Mouse (Mus musculus): ENCODE measurements at regions not wholly inside any gene's neighbourhood (a gene's known extent, or its start where the extent isn't known, plus 50 kb on each side); places are given as distances from the start of the nearest gene placed in this dataset.

DNA sequence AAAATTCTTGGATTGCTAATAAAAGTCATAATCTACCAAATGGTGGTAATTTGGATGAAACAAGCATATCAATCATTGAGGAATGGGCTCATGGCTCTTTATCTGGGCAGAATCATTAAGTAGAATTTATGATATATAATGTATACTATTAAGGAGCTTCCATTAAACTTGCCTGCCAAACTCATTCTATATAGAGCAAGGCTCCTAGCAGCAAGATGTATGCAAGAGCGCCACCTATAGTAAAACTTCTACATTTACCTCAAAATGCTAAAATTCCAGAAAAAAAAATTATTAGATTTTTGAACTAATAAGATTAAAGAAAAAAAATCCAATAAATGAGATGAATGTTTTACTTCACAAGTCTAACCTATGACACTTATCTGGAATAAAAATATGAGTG, 107.1 kb downstream of the Rpl36a-ps1 start:
- no peak for ATAC-seq
- in situ Hi-C loops (cut with MboI; ENCODE audit: low pct_unique_long_range_greater_than_20kb): no loop called here
- POLR2A ChIA-PET: no interaction called here
- CTCF ChIA-PET: interaction anchor here (0.9 to 1.0 kb wide), 3 partner anchors 14 to 46 kb away, joined by 3 read pairs; no protein-coding TSS in a partner anchor
- peaks cover 31% of the 10 kb centered on the region for H3K27me3 ChIP-seq
- no peak for DNase-seq (ENCODE audit: low read depth, low spot score)
- TF ChIP-seq CTCF (IDR thresholded peaks at IDR 0.05): peak; percentile 49

DNA sequence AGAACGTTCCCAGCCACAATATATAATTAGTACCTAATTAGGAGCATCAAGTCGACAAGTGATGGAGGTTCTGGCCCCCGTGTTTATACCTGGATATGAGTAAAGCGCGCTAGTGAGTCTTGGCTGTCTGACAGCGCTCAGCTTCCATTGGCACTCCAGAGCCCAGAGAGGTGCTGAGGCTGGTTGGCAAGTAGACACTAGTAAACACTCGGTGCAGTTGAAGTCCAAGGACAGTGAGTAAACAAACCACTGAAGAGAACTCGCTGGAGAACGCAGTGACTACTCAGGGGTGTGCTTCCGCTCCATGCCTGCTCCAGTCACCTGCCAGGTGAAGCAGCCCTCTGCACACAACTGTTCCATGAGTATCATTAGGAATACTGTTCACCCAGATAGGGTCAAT, 111.5 kb downstream of the Rpl36a-ps1 start:
- H3K27me3 ChIP-seq: peaks cover 28% of the 10 kb centered on the region
- TF ChIP-seq CTCF (IDR thresholded peaks at IDR 0.05): no peak
- in situ Hi-C loops (cut with MboI; ENCODE audit: low pct_unique_long_range_greater_than_20kb): no loop called here
- CTCF ChIA-PET: no interaction called here
- ATAC-seq: no peak
- DNase-seq (ENCODE audit: low read depth, low spot score): no peak
- POLR2A ChIA-PET: no interaction called here

DNA sequence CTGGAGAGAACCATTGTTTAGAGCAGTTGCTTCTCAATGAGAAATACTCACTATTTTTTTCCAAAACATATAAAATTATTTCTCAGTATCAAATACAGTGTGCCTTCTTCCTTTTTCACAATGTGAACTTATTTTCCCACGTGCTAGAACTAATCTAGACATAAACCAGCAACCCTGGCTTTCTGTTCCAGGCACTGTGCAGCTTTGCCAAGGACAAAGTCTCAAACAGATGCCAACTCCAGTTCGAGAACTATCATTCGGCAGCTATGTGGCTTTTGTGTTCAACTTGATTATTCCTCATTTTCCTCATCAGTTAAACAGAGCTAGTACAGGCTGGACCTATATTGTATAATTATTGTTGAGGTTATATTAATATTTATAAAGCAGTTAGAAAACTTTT, 116.2 kb downstream of the Rpl36a-ps1 start:
- no peak for TF ChIP-seq CTCF (IDR thresholded peaks at IDR 0.05)
- ATAC-seq (no peak), DNase-seq (ENCODE audit: low read depth, low spot score) (no peak)
- in situ Hi-C loops (cut with MboI; ENCODE audit: low pct_unique_long_range_greater_than_20kb): no loop called here
- H3K27me3 ChIP-seq: peaks cover 26% of the 10 kb centered on the region
- POLR2A ChIA-PET: no interaction called here
- CTCF ChIA-PET: no interaction called here

DNA sequence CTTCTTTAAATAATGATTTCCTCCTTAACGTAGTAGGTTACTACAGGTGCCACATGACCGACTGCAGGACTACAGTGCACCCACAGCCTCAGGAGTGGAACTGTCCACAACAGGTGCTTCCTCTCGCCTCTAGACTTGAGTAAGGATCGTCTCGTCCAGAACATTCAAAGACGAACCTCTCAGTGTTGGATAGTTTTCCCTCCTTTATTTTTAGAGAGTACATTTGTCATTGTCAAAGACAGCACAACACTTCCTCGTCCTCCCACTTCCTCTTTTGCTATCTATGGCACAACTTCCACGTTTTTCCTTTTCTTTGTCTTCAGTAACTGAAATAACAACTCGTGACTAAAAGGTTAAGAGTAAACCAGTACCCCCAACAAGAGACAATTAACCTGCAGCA, 120.7 kb downstream of the Rpl36a-ps1 start:
- ATAC-seq: no peak

DNA sequence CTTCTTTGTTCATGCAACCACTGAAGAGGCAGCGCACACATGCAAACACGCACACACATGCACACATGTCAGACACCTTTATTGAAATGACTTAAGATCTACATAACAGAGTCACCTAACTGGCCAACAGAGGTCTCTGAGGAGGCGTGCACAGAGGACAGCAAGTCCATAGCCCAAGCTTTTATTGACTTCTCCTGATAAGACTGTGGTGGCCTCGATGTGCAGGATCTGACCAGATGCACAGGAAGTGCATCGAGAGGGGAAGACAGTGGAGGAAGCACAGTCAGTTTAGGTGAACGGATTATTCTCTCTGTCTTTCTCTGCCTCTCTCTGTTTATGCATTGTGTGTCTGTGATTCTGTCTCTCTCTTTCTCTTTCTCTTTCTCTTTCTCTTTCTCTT, 124.2 kb downstream of the Rpl36a-ps1 start:
- ChIA-PET POLR2A (no interaction called here), CTCF (no interaction called here)
- in situ Hi-C loops (cut with MboI; ENCODE audit: low pct_unique_long_range_greater_than_20kb): no loop called here
- no peak for TF ChIP-seq CTCF (IDR thresholded peaks at IDR 0.05)
- no peaks in the 10 kb centered on the region for H3K27me3 ChIP-seq
- ATAC-seq (no peak), DNase-seq (ENCODE audit: low read depth, low spot score) (no peak)

More for the DNA sequence above, 120.7 kb downstream of the Rpl36a-ps1 start:
- DNase-seq (ENCODE audit: low read depth, low spot score): no peak
- no peak for TF ChIP-seq CTCF (IDR thresholded peaks at IDR 0.05)
- POLR2A ChIA-PET: no interaction called here
- in situ Hi-C loops (cut with MboI; ENCODE audit: low pct_unique_long_range_greater_than_20kb): no loop called here
- peaks cover 21% of the 10 kb centered on the region for H3K27me3 ChIP-seq
- CTCF ChIA-PET: interaction anchor here (0.8 kb wide), 1 partner anchor 39 kb away, joined by 3 read pairs; no protein-coding TSS in a partner anchor

DNA sequence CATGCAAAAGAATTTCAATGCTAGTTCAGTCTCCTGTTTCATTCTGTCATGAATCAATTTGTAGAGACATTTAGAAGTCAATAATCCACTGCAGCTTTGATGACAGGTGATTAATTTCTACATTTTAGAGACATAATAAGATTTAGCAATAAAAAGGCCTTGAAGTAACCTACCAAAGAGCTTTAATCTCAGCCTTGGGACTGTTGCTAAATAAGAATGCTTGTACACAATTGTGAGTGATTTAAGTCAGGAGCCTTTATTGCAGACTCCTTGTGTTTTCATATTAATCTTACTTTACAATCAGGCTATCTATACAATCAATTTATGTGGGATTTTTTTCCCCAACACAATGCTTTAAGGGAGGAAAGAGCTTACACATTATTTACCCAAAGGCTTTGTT, 127.2 kb downstream of the Rpl36a-ps1 start:
- ATAC-seq: no peak
- in situ Hi-C loops (cut with MboI; ENCODE audit: low pct_unique_long_range_greater_than_20kb): no loop called here

DNA sequence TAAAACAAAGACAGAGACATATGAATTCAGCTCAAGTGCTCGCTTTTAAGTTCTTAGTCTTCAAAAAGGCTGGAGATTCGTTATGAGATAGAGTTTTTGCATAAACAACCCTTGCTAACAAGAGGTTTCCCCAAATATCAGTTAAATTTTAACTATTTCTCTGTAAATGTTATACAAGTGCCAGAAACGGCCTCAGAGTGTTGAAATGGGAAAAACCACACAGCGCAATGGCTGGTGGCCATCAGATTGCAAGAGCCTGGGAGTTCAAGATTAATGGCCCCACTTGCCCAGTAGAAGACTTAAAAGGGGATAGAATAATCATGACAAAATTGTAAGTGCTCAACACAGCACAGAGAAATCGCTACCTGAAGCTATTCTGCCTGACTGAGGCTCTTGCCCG, 130.1 kb downstream of the Rpl36a-ps1 start:
- H3K27me3 ChIP-seq: no peaks in the 10 kb centered on the region
- no peak for TF ChIP-seq CTCF (IDR thresholded peaks at IDR 0.05)
- in situ Hi-C loops (cut with MboI; ENCODE audit: low pct_unique_long_range_greater_than_20kb): no loop called here
- ATAC-seq (peak; percentile 81), DNase-seq (ENCODE audit: low read depth, low spot score) (peak; percentile 66)
- POLR2A ChIA-PET: no interaction called here
- CTCF ChIA-PET: interaction anchor here (0.9 to 2.4 kb wide), 4 partner anchors 11 to 33 kb away, joined by 3 to 8 read pairs (median 6); no protein-coding TSS in a partner anchor

More for the DNA sequence above, 127.2 kb downstream of the Rpl36a-ps1 start:
- no peak for DNase-seq (ENCODE audit: low read depth, low spot score)
- no peak for TF ChIP-seq CTCF (IDR thresholded peaks at IDR 0.05)
- ChIA-PET CTCF (no interaction called here), POLR2A (interaction anchor here (0.7 kb wide), 1 partner anchor 307 kb away, joined by 3 read pairs; no protein-coding TSS in a partner anchor)
- H3K27me3 ChIP-seq: no peaks in the 10 kb centered on the region

DNA sequence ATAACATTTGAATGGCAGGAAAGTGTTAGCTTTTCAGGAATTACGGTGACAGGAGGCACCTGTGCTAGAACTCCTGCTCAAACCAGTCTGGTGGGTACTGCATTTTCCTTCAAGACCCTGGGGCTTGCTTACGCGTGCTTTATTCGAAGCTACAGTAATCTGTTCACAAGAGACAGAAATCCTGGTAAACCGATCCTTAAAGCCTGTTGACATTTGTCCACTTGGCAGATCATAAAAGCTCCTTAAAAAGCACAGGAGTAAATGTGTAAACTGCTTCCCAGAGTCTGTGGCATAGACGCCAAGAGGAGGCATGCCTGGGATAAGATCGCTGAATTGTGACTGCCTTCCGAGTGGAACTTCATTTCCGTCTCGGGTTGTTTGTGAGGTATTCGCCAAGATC, 130.5 kb downstream of the Rpl36a-ps1 start:
- no peak for TF ChIP-seq CTCF (IDR thresholded peaks at IDR 0.05)
- in situ Hi-C loops (cut with MboI; ENCODE audit: low pct_unique_long_range_greater_than_20kb): no loop called here
- ChIA-PET CTCF (interaction anchor here (0.8 to 2.4 kb wide), 5 partner anchors 12 to 32 kb away, joined by 3 to 8 read pairs (median 5); no protein-coding TSS in a partner anchor), POLR2A (interaction anchor here (0.6 kb wide), 1 partner anchor 13 kb away, joined by 5 read pairs; no protein-coding TSS in a partner anchor)
- ATAC-seq: peak; percentile 98
- no peak for DNase-seq (ENCODE audit: low read depth, low spot score)
- H3K27me3 ChIP-seq: no peaks in the 10 kb centered on the region

DNA sequence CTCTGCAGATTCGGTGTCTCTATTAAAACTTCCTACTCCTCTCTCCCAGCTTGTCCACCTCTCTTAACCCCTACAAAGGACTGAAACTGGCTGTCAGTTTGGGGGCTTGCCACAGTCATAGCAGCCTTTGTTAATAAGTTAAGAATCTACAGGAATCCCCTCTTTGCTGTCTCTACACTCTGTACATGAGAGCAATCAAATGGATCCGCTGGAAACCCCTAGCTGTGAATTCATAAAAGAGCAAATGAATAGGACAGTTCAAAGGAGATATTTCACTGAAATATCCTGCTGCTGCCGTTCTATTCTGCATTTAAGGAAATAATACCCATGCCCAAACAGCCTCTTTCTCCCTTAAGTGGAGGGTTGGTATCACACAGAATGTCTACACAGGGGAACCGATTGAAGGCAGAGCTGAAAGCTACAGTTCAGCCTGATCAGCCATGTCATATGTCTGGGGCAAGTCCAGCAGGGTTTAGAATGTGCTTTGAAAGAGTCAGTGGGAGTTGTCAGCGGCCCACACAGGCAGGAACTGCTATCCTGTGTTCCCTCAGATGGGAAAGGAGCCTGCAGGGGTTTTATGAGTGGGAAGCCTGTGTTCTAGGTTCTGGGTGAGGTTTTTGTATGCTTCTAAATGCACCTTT, 131.9 kb downstream of the Rpl36a-ps1 start:
- H3K27me3 ChIP-seq: no peaks in the 10 kb centered on the region
- ChIA-PET CTCF (interaction anchor here (1.5 kb wide), 1 partner anchor 13 kb away, joined by 6 read pairs; no protein-coding TSS in a partner anchor), POLR2A (no interaction called here)
- DNase-seq (ENCODE audit: low read depth, low spot score) (no peak), ATAC-seq (no peak)
- in situ Hi-C loops (cut with MboI; ENCODE audit: low pct_unique_long_range_greater_than_20kb): no loop called here
- no peak for TF ChIP-seq CTCF (IDR thresholded peaks at IDR 0.05)

DNA sequence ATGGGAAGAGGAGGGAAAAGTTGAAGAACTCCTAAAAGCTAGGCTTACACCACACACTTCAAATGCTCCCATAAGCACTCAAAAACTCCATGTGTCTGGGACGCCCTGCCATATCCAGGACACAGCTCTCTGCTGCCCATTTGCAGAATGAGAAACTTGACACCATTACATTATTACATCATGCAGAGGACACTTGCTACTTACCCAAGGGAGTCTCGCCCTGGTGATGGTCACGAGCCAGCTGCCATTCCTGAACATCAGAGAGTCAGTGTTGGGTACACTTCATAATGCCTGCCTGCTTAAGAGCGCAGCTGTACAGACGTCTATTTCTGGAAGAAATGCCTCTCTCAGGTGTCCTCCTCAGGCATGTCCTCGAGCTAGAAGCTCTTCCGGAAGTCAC, 135.3 kb downstream of the Rpl36a-ps1 start:
- H3K27me3 ChIP-seq: no peaks in the 10 kb centered on the region
- ChIA-PET POLR2A (interaction anchor here (0.7 kb wide), 1 partner anchor 21 kb away, joined by 3 read pairs; no protein-coding TSS in a partner anchor), CTCF (interaction anchor here (1.0 to 2.3 kb wide), 2 partner anchors 10 to 17 kb away, joined by 3 to 7 read pairs; no protein-coding TSS in a partner anchor)
- TF ChIP-seq CTCF (IDR thresholded peaks at IDR 0.05): no peak
- DNase-seq (ENCODE audit: low read depth, low spot score) (no peak), ATAC-seq (no peak)
- in situ Hi-C loops (cut with MboI; ENCODE audit: low pct_unique_long_range_greater_than_20kb): no loop called here

DNA sequence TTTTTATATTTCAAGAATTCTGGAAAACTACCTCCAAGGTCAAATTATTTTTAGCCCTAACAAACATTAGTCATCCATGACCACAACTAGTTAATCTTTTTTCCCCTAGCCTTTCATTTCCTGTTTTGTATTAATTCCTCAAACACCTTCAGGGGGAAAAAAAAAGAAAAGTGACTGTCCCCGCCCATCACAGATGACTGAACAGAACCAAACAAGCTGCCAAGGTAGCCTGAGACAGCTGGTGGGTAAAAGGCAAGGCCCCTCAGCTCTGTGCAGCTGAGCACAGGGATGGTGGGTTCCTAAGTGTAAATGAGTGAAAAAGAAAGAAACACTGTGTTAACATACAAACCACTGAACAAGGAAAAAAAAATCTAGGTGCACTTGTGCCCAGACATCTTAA, 145.6 kb downstream of the Rpl36a-ps1 start:
- in situ Hi-C loops (cut with MboI; ENCODE audit: low pct_unique_long_range_greater_than_20kb): no loop called here
- ChIA-PET CTCF (interaction anchor here (1.2 to 1.9 kb wide), 3 partner anchors 9 to 41 kb away, joined by 3 to 7 read pairs (median 6); no protein-coding TSS in a partner anchor), POLR2A (no interaction called here)
- no peak for TF ChIP-seq CTCF (IDR thresholded peaks at IDR 0.05)
- no peak for DNase-seq (ENCODE audit: low read depth, low spot score)
- peak; percentile 41 for ATAC-seq
- no peaks in the 10 kb centered on the region for H3K27me3 ChIP-seq
